Mouse (Mus musculus) bone marrow macrophage, adult 2 months (primary cell): ENCODE results near the gene Batf3.

Experiments used
- CTCF ChIP-seq: IDR thresholded peaks from 2 replicates; pipeline ENCODE4 v1.5.1; 2012; ENCODE audit warnings: low read depth, mild to moderate bottlenecking, low read length, moderate library complexity
- POLR2A ChIP-seq: IDR thresholded peaks from 2 replicates; pipeline ENCODE4 v1.6.1; 2012; ENCODE audit warnings: mild to moderate bottlenecking, low read depth, low read length, borderline replicate concordance

- TF ChIP-seq CTCF: no peak
- TF ChIP-seq POLR2A: no peak
Observed at GRCm38 (mm10) chr1:191111146-191111545, 13.5 kb downstream of the Batf3 start.
